Mouse (Mus musculus) ES-Bruce4 (cell line): Measurements from ENCODE around the gene Btbd2. TPM values are rescaled to one million over a fixed set of nuclear protein-coding genes. Genes with fewer than 3 reads are reported as not detected.

ENCODE experiments used
- H3K27ac ChIP-seq: 2 replicates; pipeline ENCODE4 v1.5.1; 2012; ENCODE audit warnings: low read length, inconsistent platforms; ENCODE audit not compliant: insufficient read depth
- H3K27me3 ChIP-seq: 2 replicates; pipeline ENCODE4 v1.6.1; 2012; ENCODE audit warnings: mild to moderate bottlenecking, low read length, inconsistent platforms; ENCODE audit not compliant: control insufficient read depth, poor library complexity, insufficient read depth, severe bottlenecking
- H3K36me3 ChIP-seq: 2 replicates; pipeline ENCODE4 v1.6.1; 2012; ENCODE audit warnings: inconsistent platforms, mild to moderate bottlenecking, low read length, moderate library complexity; ENCODE audit not compliant: control insufficient read depth, poor library complexity, insufficient read depth, severe bottlenecking
- H3K4me1 ChIP-seq: one replicate; pipeline ENCODE4 v1.8.1; 2011; ENCODE audit warnings: low read length; ENCODE audit not compliant: control insufficient read depth, insufficient read depth
- H3K4me3 ChIP-seq: 2 replicates; pipeline ENCODE4 v1.5.1; 2011; ENCODE audit warnings: low read depth, mild to moderate bottlenecking, low read length
- H3K9ac ChIP-seq: 2 replicates; pipeline ENCODE4 v1.6.1; 2012; ENCODE audit warnings: low read depth, mild to moderate bottlenecking, inconsistent platforms; ENCODE audit not compliant: poor library complexity, severe bottlenecking
- H3K9me3 ChIP-seq: replicated peaks from 2 replicates; pipeline ENCODE4 v1.6.1; 2012; ENCODE audit warnings: mild to moderate bottlenecking, low read length, inconsistent platforms; ENCODE audit not compliant: control insufficient read depth, poor library complexity, insufficient read depth, severe bottlenecking
- CTCF ChIP-seq: IDR thresholded peaks from one replicate; pipeline ENCODE4 v1.8.1; 2011; ENCODE audit warnings: low read depth, low read length
- EP300 ChIP-seq: IDR thresholded peaks from 2 replicates; pipeline ENCODE4 v1.6.1; 2011; ENCODE audit warnings: low read depth, low read length; ENCODE audit not compliant: insufficient read depth
- POLR2A ChIP-seq: IDR thresholded peaks from one replicate; pipeline ENCODE4 v1.8.1; 2011; ENCODE audit warnings: low read length; ENCODE audit not compliant: insufficient read depth
- polyA plus RNA-seq: library from polyadenylated mRNA; stranded (reverse); fragments of >200 nt; gene quantifications from 2 replicates; pipeline ENCODE4 v1.2.4, GENCODE M21; 2011; ENCODE audit warnings: low read depth; ENCODE audit not compliant: missing spikeins, insufficient read depth, insufficient read length

Gene Btbd2
- polyA plus RNA-seq, 1 experiment: 47.1 TPM

DNA sequence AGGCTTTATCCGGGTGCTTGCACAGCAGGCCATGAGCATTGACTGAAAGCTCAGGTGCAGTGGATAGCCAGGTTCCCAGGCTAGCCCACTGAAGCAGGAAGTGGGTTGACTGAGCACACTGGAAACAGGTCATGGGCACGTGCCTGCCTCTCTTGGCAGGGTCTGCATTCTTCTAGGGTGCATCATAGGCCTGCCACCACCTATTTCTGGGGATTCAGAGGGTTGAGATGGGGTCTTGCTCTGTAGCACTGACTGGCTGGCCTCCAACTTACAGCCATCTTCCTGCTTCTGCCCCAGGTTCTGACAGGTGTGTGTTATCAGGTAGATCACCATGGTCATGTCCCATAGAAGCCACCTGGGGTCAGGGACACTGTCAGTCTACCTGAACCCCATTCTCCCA, 51.9 kb downstream of the Btbd2 start:
- no peak for TF ChIP-seq EP300
- TF ChIP-seq CTCF: no peak
- TF ChIP-seq POLR2A: no peak
- Histone ChIP-seq H3K27ac (no peak overlapping the region), H3K4me1 (peaks cover 8% of the 10 kb centered on the region), H3K36me3 (no peaks in the 10 kb centered on the region), H3K9me3 (no peaks in the 10 kb centered on the region), H3K4me3 (no peak overlapping the region), H3K9ac (no peak overlapping the region), H3K27me3 (no peaks in the 10 kb centered on the region)

DNA sequence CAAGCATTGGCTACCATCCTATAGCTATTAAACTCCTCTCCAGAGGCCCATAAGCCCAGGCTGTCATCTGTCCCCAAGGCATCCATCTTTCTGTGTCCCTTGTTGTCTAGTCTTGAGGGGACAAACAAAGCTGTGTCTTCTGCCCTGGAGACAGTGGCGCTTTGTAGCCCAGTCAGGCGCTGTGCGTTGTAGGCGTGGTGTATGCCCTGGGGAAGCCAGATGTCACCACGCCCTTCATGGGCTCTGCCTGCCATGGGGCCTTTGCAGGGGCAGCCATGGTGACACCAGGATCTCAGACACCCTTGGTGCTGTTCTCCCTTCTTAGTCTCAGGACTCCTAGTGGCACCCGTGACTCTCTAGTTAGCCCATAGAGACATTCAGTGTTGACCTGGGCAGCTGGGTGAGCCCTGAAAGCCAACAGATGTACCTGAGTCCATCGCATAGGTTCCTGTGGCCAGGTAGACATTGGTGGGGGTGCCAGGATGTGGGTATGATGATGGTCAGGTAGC, 52.8 kb downstream of the Btbd2 start:
- H3K27me3 ChIP-seq: no peaks in the 10 kb centered on the region
- no peak overlapping the region for H3K27ac ChIP-seq
- H3K4me3 ChIP-seq: no peak overlapping the region
- H3K36me3 ChIP-seq: no peaks in the 10 kb centered on the region
- H3K9ac ChIP-seq: peak overlapping the region; percentile 32; the same call in 1 of the 2 replicates
- no peaks in the 10 kb centered on the region for H3K9me3 ChIP-seq
- H3K4me1 ChIP-seq: peaks cover 8% of the 10 kb centered on the region
- no peak for TF ChIP-seq CTCF
- no peak for TF ChIP-seq POLR2A
- no peak for TF ChIP-seq EP300

DNA sequence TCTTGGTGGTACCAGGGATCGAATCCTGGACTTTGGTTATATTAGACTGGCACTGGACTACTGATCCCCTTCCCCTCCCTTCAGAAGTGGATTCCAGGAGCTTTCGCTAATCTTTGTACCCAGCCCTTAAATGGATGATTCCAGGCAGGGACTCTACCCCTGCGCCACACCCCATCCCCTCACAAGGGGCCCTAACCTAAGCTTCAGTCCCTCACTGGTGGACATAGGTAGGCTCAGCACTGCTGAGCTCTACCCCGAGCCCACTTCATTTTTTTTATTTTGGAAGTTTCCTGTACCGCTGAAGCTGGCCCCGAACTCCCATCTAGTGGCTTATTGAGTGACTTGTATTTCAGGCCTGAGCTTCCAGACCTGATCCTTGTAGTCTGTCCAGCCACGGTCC, 53.5 kb downstream of the Btbd2 start:
- Histone ChIP-seq H3K9me3 (no peaks in the 10 kb centered on the region), H3K27ac (peak overlapping the region; percentile 19; the same call in 1 of the 2 replicates), H3K4me1 (peaks cover 8% of the 10 kb centered on the region), H3K4me3 (peak overlapping the region; percentile 79), H3K27me3 (no peaks in the 10 kb centered on the region), H3K36me3 (no peaks in the 10 kb centered on the region), H3K9ac (peak overlapping the region; percentile 32)
- no peak for TF ChIP-seq EP300
- TF ChIP-seq POLR2A: no peak
- no peak for TF ChIP-seq CTCF

DNA sequence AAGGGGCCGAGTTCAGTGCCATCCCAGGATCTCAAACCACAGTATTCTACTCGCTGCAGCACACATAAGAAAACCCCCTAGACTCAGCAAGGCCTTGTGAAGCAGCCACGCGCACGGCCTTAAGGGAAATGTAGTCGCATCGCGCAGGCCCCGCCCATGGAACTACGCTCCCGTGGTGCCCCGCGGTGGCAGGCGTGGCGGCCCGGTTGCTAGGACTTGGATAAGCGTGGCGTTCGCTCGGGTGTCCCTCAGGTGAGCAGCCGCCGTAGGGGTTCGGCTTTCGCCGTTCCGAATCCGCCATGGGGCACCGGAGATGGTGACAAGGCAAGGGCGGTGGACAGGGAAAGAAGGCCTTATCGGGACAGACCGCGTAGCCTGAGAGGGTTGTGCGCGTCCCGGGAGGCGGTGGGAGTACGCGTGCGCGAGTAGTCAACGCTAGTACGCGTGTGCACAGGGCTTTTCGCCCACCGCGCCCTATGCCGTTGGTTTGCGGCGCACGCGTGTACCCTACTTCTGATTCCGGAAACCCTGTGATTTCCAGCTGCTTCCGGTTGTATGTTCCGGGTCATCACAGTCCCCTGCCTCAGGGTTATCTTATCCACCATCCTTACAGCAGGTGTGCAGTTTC, 54.1 kb downstream of the Btbd2 start, which contains the start of the genes Scamp4 and Adat3:
TSS of gene Scamp4 (plus strand) at position 175 of the 628 bp plus-strand sequence.
TSS of gene Adat3 (plus strand) at position 183 of the 628 bp plus-strand sequence.
- TF ChIP-seq POLR2A (no peak), EP300 (no peak), CTCF (no peak)
- peak within 1 kb of the TSS; percentile 79 for H3K4me3 ChIP-seq
- no peaks in the 10 kb centered on the region for H3K36me3 ChIP-seq
- H3K27ac ChIP-seq: peak within 1 kb of the TSS; percentile 19
- no peaks in the 10 kb centered on the region for H3K9me3 ChIP-seq
- H3K4me1 ChIP-seq: peaks cover 8% of the 10 kb centered on the region
- H3K27me3 ChIP-seq: no peaks in the 10 kb centered on the region
- H3K9ac ChIP-seq: peak within 1 kb of the TSS; percentile 32

DNA sequence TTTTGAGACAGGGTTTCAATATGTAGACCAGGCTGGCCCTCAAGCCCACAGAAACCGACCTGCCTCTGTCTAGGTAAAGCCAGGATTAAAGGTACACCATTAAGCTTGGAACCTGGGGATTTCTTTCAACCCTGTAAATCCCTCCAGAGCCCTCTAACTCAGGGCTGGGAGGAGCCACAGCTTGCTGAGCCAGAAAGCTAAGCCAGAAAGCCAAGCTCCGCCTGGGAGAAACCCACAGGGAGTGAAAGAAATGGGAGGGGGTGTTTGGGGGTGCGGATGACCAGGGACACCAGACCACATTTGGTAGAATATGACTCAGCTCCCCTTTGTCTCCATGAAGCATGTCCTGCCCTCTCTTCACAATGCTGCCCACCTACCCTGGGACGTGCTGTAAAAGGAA, 60.6 kb downstream of the Btbd2 start:
- no peak overlapping the region for H3K4me3 ChIP-seq
- H3K9me3 ChIP-seq: no peaks in the 10 kb centered on the region
- H3K9ac ChIP-seq: no peak overlapping the region
- no peak overlapping the region; the same call in 1 of the 2 replicates for H3K27ac ChIP-seq
- no peaks in the 10 kb centered on the region for H3K27me3 ChIP-seq
- TF ChIP-seq EP300: no peak
- TF ChIP-seq CTCF: no peak
- TF ChIP-seq POLR2A: no peak
- peaks cover 2% of the 10 kb centered on the region for H3K4me1 ChIP-seq
- H3K36me3 ChIP-seq: no peaks in the 10 kb centered on the region

Other genes starting within 250 kb of the Btbd2 start
- gene Tcf3, start 223.4 kb downstream of the Btbd2 start, polyA plus RNA-seq: 78.0 and 78.2 TPM in 2 replicates
- not detected in 2 replicates for gene Onecut3, start 162.2 kb downstream of the Btbd2 start, polyA plus RNA-seq
- gene Atp8b3, start 117.9 kb downstream of the Btbd2 start, polyA plus RNA-seq: 1.2 and 1.6 TPM in 2 replicates
- gene Rexo1, start 95.5 kb downstream of the Btbd2 start, polyA plus RNA-seq: 29.5 and 32.8 TPM in 2 replicates
- 24.9 TPM in 2 replicates for gene Klf16, start 79.8 kb downstream of the Btbd2 start, polyA plus RNA-seq
- gene Abhd17a, start 66.7 kb downstream of the Btbd2 start, polyA plus RNA-seq: 35.8 and 49.5 TPM in 2 replicates
- gene Scamp4, start 54.2 kb downstream of the Btbd2 start, polyA plus RNA-seq: 58.4 and 68.9 TPM in 2 replicates
- gene Adat3, start 54.2 kb downstream of the Btbd2 start, polyA plus RNA-seq: 3.6 and 5.4 TPM in 2 replicates
- 2.4 and 2.8 TPM in 2 replicates for gene Gm49322, start 51.0 kb downstream of the Btbd2 start, polyA plus RNA-seq
- 82.7 and 84.6 TPM in 2 replicates for gene Csnk1g2, start 34.2 kb downstream of the Btbd2 start, polyA plus RNA-seq
- gene Mknk2, start 21.0 kb upstream of the Btbd2 start, polyA plus RNA-seq: 54.6 and 57.4 TPM in 2 replicates
- 17.5 and 19.8 TPM in 2 replicates for gene Mob3a, start 44.9 kb upstream of the Btbd2 start, polyA plus RNA-seq
- 7.2 and 9.6 TPM in 2 replicates for gene Izumo4, start 45.1 kb upstream of the Btbd2 start, polyA plus RNA-seq
- gene Ap3d1, start 85.2 kb upstream of the Btbd2 start, polyA plus RNA-seq: 53.8 and 55.2 TPM in 2 replicates
- 42.6 and 48.3 TPM in 2 replicates for gene Dot1l, start 98.1 kb upstream of the Btbd2 start, polyA plus RNA-seq
- gene Sf3a2, start 141.1 kb upstream of the Btbd2 start, polyA plus RNA-seq: 90.1 and 100 TPM in 2 replicates
- 73.5 and 81.6 TPM in 2 replicates for gene Plekhj1, start 141.6 kb upstream of the Btbd2 start, polyA plus RNA-seq
- 0.40 TPM in 1 of 2 replicates, not detected in the other for gene Amh, start 148.2 kb upstream of the Btbd2 start, polyA plus RNA-seq
- 0.85 TPM in 1 of 2 replicates, not detected in the other for gene Jsrp1, start 156.4 kb upstream of the Btbd2 start, polyA plus RNA-seq
- gene Oaz1, start 169.6 kb upstream of the Btbd2 start, polyA plus RNA-seq: 471 and 498 TPM in 2 replicates
- gene Lingo3, start 187.0 kb upstream of the Btbd2 start, polyA plus RNA-seq: 1.2 and 2.4 TPM in 2 replicates
- 105 and 135 TPM in 2 replicates for gene Lsm7, start 198.1 kb upstream of the Btbd2 start, polyA plus RNA-seq
- gene Sppl2b, start 198.2 kb upstream of the Btbd2 start, polyA plus RNA-seq: 5.9 and 7.6 TPM in 2 replicates
- 0.22 TPM in 1 of 2 replicates, not detected in the other for gene Tmprss9, start 214.8 kb upstream of the Btbd2 start, polyA plus RNA-seq
- 135 and 146 TPM in 2 replicates for gene Timm13, start 243.9 kb upstream of the Btbd2 start, polyA plus RNA-seq